Comparison of ENCODE assay signal across 21 mouse cellular contexts in genomic region chr10:17592387-17592786, GRCm38 (mm10).
"Had no signal": no experiment of that assay in that cellular context is flagged by ENCODE, and none has a peak within 500 bp of the region (broad histone marks: within the 10 kb centered on the region; RNA-seq: fewer than 3 reads in every experiment).

No protein-coding gene starts in this region.

- H3K36me3 ChIP-seq: intestine, embryonic 15.5 days; limb, embryonic 10.5 days; limb, embryonic 13.5 days; midbrain, embryonic 10.5 days; midbrain, embryonic 15.5 days; neural tube, embryonic 12.5 days; neural tube, embryonic 15.5 days; stomach, embryonic 15.5 days had no signal

- H3K4me2 ChIP-seq: intestine, embryonic 15.5 days; limb, embryonic 13.5 days; lung, embryonic 14.5 days; midbrain, embryonic 15.5 days; neural tube, embryonic 12.5 days; neural tube, embryonic 15.5 days; stomach, embryonic 15.5 days had no signal

- DNase-seq: kidney, adult 18-20 months; kidney, postnatal 25 days; layer of hippocampus, adult 9-11 months; lung, embryonic 14.5 days; lung, postnatal 36 days; right cerebral cortex, adult 18-20 months; right cerebral cortex, postnatal 14 days; right cerebral cortex, postnatal 4 days; thymus, postnatal 25 days had no signal

- ATAC-seq: intestine, embryonic 15.5 days; lung, postnatal 0 days; midbrain, embryonic 15.5 days had no signal

- H3K4me1 ChIP-seq: intestine, embryonic 15.5 days; limb, embryonic 10.5 days; limb, embryonic 13.5 days; midbrain, embryonic 10.5 days; midbrain, embryonic 15.5 days; neural tube, embryonic 12.5 days; neural tube, embryonic 15.5 days; stomach, embryonic 15.5 days had no signal

- H3K9ac ChIP-seq: intestine, embryonic 15.5 days; limb, embryonic 13.5 days; lung, embryonic 14.5 days; midbrain, embryonic 15.5 days; neural tube, embryonic 12.5 days; neural tube, embryonic 15.5 days; stomach, embryonic 15.5 days had no signal

- H3K27ac ChIP-seq: intestine, embryonic 15.5 days; kidney, postnatal 0 days; layer of hippocampus, adult 2 months; limb, embryonic 10.5 days; limb, embryonic 13.5 days; midbrain, embryonic 10.5 days; midbrain, embryonic 15.5 days; neural tube, embryonic 12.5 days; neural tube, embryonic 15.5 days; stomach, embryonic 15.5 days had no signal

- H3K27me3 ChIP-seq: intestine, embryonic 15.5 days; limb, embryonic 13.5 days; megakaryocyte, embryonic 14.5 days; midbrain, embryonic 15.5 days; neural tube, embryonic 12.5 days; neural tube, embryonic 15.5 days; stomach, embryonic 15.5 days had no signal

- H3K9me3 ChIP-seq: intestine, embryonic 15.5 days; limb, embryonic 10.5 days; limb, embryonic 13.5 days; megakaryocyte, embryonic 14.5 days; midbrain, embryonic 10.5 days; midbrain, embryonic 15.5 days; neural tube, embryonic 12.5 days; neural tube, embryonic 15.5 days; stomach, embryonic 15.5 days had no signal

- H3K4me3 ChIP-seq: intestine, embryonic 15.5 days; layer of hippocampus, adult 2 months; limb, embryonic 10.5 days; limb, embryonic 13.5 days; megakaryocyte, embryonic 14.5 days; midbrain, embryonic 10.5 days; midbrain, embryonic 15.5 days; neural tube, embryonic 12.5 days; neural tube, embryonic 15.5 days; stomach, embryonic 15.5 days had no signal
